Mouse (Mus musculus) gastrocnemius, postnatal 25 days (tissue): ENCODE data around the gene Tnfrsf18. TPM values are rescaled to one million over a fixed set of nuclear protein-coding genes. Genes with fewer than 3 reads are reported as not detected.
A peak's percentile ranks its signal among the peaks of the same experiment; 100 is the strongest.

Source experiments
- DNase-seq: peaks from one replicate; pipeline ENCODE4 v3.0.0; 2022
- total RNA-seq, 2 experiments: library from RNA; stranded (reverse); gene quantifications; 1 replicate in 1 of 2; 2 replicates in 1 of 2; pipeline ENCODE4 v1.2.3; 2021

Gene Tnfrsf18
- total RNA-seq, 2 experiments from 2014 or later, result not detected

- DNase-seq, result no peak
These were observed 6.9 kb downstream of the Tnfrsf18 start for GRCm38 (mm10) chr4:156032856-156033255.

- peak; percentile 34 for DNase-seq
These were observed 7.6 kb downstream of the Tnfrsf18 start for GRCm38 (mm10) chr4:156033476-156034119.

- DNase-seq, result no peak
These were observed 8.3 kb downstream of the Tnfrsf18 start for GRCm38 (mm10) chr4:156034301-156034700.

GRCm38 (mm10) chr4:156034901-156035300 is 8.9 kb downstream of the Tnfrsf18 start:
- DNase-seq, result no peak

- no peak for DNase-seq
These were observed 18.8 kb downstream of the Tnfrsf18 start for GRCm38 (mm10) chr4:156044754-156045153.

- DNase-seq, result no peak
These were observed 23.8 kb downstream of the Tnfrsf18 start for GRCm38 (mm10) chr4:156049779-156050178.

- no peak for DNase-seq
These were observed 24.5 kb downstream of the Tnfrsf18 start for GRCm38 (mm10) chr4:156050391-156050980.

GRCm38 (mm10) chr4:156053113-156053512 is 27.1 kb downstream of the Tnfrsf18 start:
- no peak for DNase-seq

GRCm38 (mm10) chr4:156054130-156054529 is 28.2 kb downstream of the Tnfrsf18 start:
- DNase-seq, result no peak

GRCm38 (mm10) chr4:156054606-156055005 is 28.6 kb downstream of the Tnfrsf18 start:
- DNase-seq, result no peak

GRCm38 (mm10) chr4:156055173-156055572 is 29.2 kb downstream of the Tnfrsf18 start:
- no peak for DNase-seq

- no peak for DNase-seq
These were observed 31.7 kb downstream of the Tnfrsf18 start for GRCm38 (mm10) chr4:156057702-156058101.

- no peak for DNase-seq
These were observed 32.9 kb downstream of the Tnfrsf18 start for GRCm38 (mm10) chr4:156058826-156059225.

- no peak for DNase-seq
These were observed 33.3 kb downstream of the Tnfrsf18 start, which contains the start of gene Ttll10 for GRCm38 (mm10) chr4:156059261-156059660. Gene Ttll10, minus strand, starts transcription at chr4:156059414.

- no peak for DNase-seq
These were observed 33.7 kb downstream of the Tnfrsf18 start for GRCm38 (mm10) chr4:156059713-156060112.

GRCm38 (mm10) chr4:156063861-156064509 is 38.0 kb downstream of the Tnfrsf18 start:
- DNase-seq, result no peak

- DNase-seq, result peak; percentile 20
These were observed 38.5 kb downstream of the Tnfrsf18 start for GRCm38 (mm10) chr4:156064510-156064897.

- no peak for DNase-seq
These were observed 39.4 kb downstream of the Tnfrsf18 start for GRCm38 (mm10) chr4:156065156-156065894.

GRCm38 (mm10) chr4:156067256-156067949 is 41.4 kb downstream of the Tnfrsf18 start:
- DNase-seq, result no peak

- no peak for DNase-seq
These were observed 43.7 kb downstream of the Tnfrsf18 start for GRCm38 (mm10) chr4:156069701-156070100.

- peak; percentile 28 for DNase-seq
These were observed 44.3 kb downstream of the Tnfrsf18 start for GRCm38 (mm10) chr4:156070276-156070675.

- no peak for DNase-seq
These were observed 44.8 kb downstream of the Tnfrsf18 start for GRCm38 (mm10) chr4:156070716-156071115.
